20 mouse cellular contexts compared by ENCODE assay signal in genomic region chr5:119838441-119838840, GRCm38 (mm10). TPM values are rescaled to one million over a fixed set of nuclear protein-coding genes. Genes with fewer than 3 reads are reported as not detected.
DNase-seq lines count a peak whose midpoint lies in the region; ATAC-seq lines count a peak whose summit lies in the region.
"Had no signal": no experiment of that assay in that cellular context is flagged by ENCODE, and none has a peak within 500 bp of the region (broad histone marks: within the 10 kb centered on the region; RNA-seq: fewer than 3 reads in every experiment).

No protein-coding gene starts in this region.

- 22% methylated on average over 7 of the region's 7 CpGs for WGBS in heart, embryonic 12.5 days
- WGBS in lung, embryonic 16.5 days: 9% methylated on average over 7 of the region's 7 CpGs
- 0% methylated on average over 7 of the region's 7 CpGs for WGBS in embryonic facial prominence, embryonic 11.5 days
- WGBS in limb, embryonic 11.5 days: 3% methylated on average over 7 of the region's 7 CpGs

- H3K4me3 ChIP-seq in heart, embryonic 12.5 days: peak overlapping the region; percentile 67
- H3K4me3 ChIP-seq in lung, embryonic 16.5 days (ENCODE audit: low read length): peak overlapping the region; percentile 66
- H3K4me3 ChIP-seq in embryonic facial prominence, embryonic 11.5 days (ENCODE audit: low read depth, low read length): no peak overlapping the region
- H3K4me3 ChIP-seq in limb, embryonic 11.5 days (ENCODE audit: low read depth, low read length): peak overlapping the region; percentile 63
- H3K4me3 ChIP-seq: erythroblast, embryonic 14.5 days; hindbrain, embryonic 12.5 days; layer of hippocampus, adult 2 months; liver, embryonic 12.5 days had no signal

- H3K4me2 ChIP-seq in heart, embryonic 12.5 days: peak overlapping the region; percentile 77
- H3K4me2 ChIP-seq in lung, embryonic 16.5 days (ENCODE audit: low read depth, low read length): peak overlapping the region; percentile 61
- no peak overlapping the region for H3K4me2 ChIP-seq in embryonic facial prominence, embryonic 11.5 days (ENCODE audit: low read depth, low read length)
- H3K4me2 ChIP-seq in limb, embryonic 11.5 days (ENCODE audit: low read depth, severe bottlenecking): peak overlapping the region; percentile 60
- H3K4me2 ChIP-seq: hindbrain, embryonic 12.5 days; liver, embryonic 12.5 days had no signal

- H3K36me3 ChIP-seq in heart, embryonic 12.5 days: peaks cover 17% of the 10 kb centered on the region; the same call in 1 of the 2 replicates
- no peaks in the 10 kb centered on the region; the same call in 1 of the 2 replicates for H3K36me3 ChIP-seq in lung, embryonic 16.5 days (ENCODE audit: control insufficient read depth, insufficient read depth, low read length)
- no peaks in the 10 kb centered on the region for H3K36me3 ChIP-seq in embryonic facial prominence, embryonic 11.5 days (replicated peaks; ENCODE audit: control insufficient read depth, insufficient read depth, low read depth, low read length)
- H3K36me3 ChIP-seq in limb, embryonic 11.5 days (ENCODE audit: control insufficient read depth, insufficient read depth, low read length): 0 out of 2 replicates have a peak, but pooled peaks cover 2% of the 10 kb centered on the region
- H3K36me3 ChIP-seq: G1E; hindbrain, embryonic 12.5 days; liver, embryonic 12.5 days had no signal

- peak overlapping the region; percentile 84 for H3K9ac ChIP-seq in heart, embryonic 12.5 days
- peak overlapping the region; percentile 79 for H3K9ac ChIP-seq in lung, embryonic 16.5 days (ENCODE audit: low read length)
- no peak overlapping the region for H3K9ac ChIP-seq in embryonic facial prominence, embryonic 11.5 days (replicated peaks; ENCODE audit: low read length)
- H3K9ac ChIP-seq in limb, embryonic 11.5 days (ENCODE audit: low read length): peak overlapping the region; percentile 86
- H3K9ac ChIP-seq: forebrain, postnatal 0 days; hindbrain, embryonic 12.5 days; liver, embryonic 12.5 days had no signal

- no peak for ATAC-seq in heart, embryonic 12.5 days (ENCODE audit: insufficient number of reproducible peaks, low FRiP score)
- no peak for ATAC-seq in lung, embryonic 16.5 days (ENCODE audit: low read depth)
- no peak for ATAC-seq in embryonic facial prominence, embryonic 11.5 days (replicated peaks; ENCODE audit: insufficient number of reproducible peaks, low FRiP score, low TSS enrichment, low read depth)
- no peak for ATAC-seq in limb, embryonic 11.5 days (ENCODE audit: insufficient number of reproducible peaks, low FRiP score, low TSS enrichment, low read depth)
- ATAC-seq: forebrain, postnatal 0 days; intestine, embryonic 16.5 days; liver, embryonic 12.5 days had no signal

- peaks cover 55% of the 10 kb centered on the region for H3K4me1 ChIP-seq in heart, embryonic 12.5 days (replicated peaks)
- peaks cover 4% of the 10 kb centered on the region; the same call in 1 of the 2 replicates for H3K4me1 ChIP-seq in lung, embryonic 16.5 days (replicated peaks; ENCODE audit: control insufficient read depth, insufficient read depth, low read length)
- H3K4me1 ChIP-seq in embryonic facial prominence, embryonic 11.5 days (ENCODE audit: control insufficient read depth, insufficient read depth, low read length): no peaks in the 10 kb centered on the region
- peaks cover 4% of the 10 kb centered on the region; the same call in 1 of the 2 replicates for H3K4me1 ChIP-seq in limb, embryonic 11.5 days (ENCODE audit: control insufficient read depth, insufficient read depth, low read length)

- H3K9me3 ChIP-seq in heart, embryonic 12.5 days (replicated peaks): no peaks in the 10 kb centered on the region
- no peaks in the 10 kb centered on the region for H3K9me3 ChIP-seq in lung, embryonic 16.5 days (ENCODE audit: control insufficient read depth, low read length)
- H3K9me3 ChIP-seq in embryonic facial prominence, embryonic 11.5 days (replicated peaks; ENCODE audit: control insufficient read depth, low read length): no peaks in the 10 kb centered on the region
- no peaks in the 10 kb centered on the region for H3K9me3 ChIP-seq in limb, embryonic 11.5 days (ENCODE audit: control insufficient read depth, low read length)
- H3K9me3 ChIP-seq: hindbrain, embryonic 12.5 days; liver, embryonic 12.5 days had no signal

- H3K27ac ChIP-seq in heart, embryonic 12.5 days (ENCODE audit: poor library complexity, severe bottlenecking): peak overlapping the region; percentile 83
- peak overlapping the region; percentile 80 for H3K27ac ChIP-seq in lung, embryonic 16.5 days (ENCODE audit: low read length)
- no peak overlapping the region for H3K27ac ChIP-seq in embryonic facial prominence, embryonic 11.5 days (replicated peaks; ENCODE audit: low read depth, low read length)
- peak overlapping the region; percentile 89 for H3K27ac ChIP-seq in limb, embryonic 11.5 days (replicated peaks; ENCODE audit: low read depth, low read length)
- H3K27ac ChIP-seq: hindbrain, embryonic 12.5 days; layer of hippocampus, adult 2 months; liver, embryonic 12.5 days had no signal

- DNase-seq in heart, postnatal 4 days: no peak
- DNase-seq in lung, postnatal 36 days: no peak
- DNase-seq in embryonic facial prominence, embryonic 11.5 days (ENCODE audit: low spot score): peak; percentile 15
- DNase-seq in limb, embryonic 11.5 days (ENCODE audit: low spot score): peak; percentile 56
- no peak for DNase-seq in thymus, adult 18-20 months
- DNase-seq: cerebellum, adult 2 months had no signal

- peaks cover 17% of the 10 kb centered on the region; the same call in 1 of the 2 replicates for H3K27me3 ChIP-seq in heart, embryonic 12.5 days (replicated peaks)
- H3K27me3 ChIP-seq in lung, embryonic 16.5 days (ENCODE audit: control insufficient read depth, insufficient read depth, low read depth, low read length): peaks cover 61% of the 10 kb centered on the region
- H3K27me3 ChIP-seq in embryonic facial prominence, embryonic 11.5 days (ENCODE audit: control insufficient read depth, insufficient read depth, low read length): peaks cover 86% of the 10 kb centered on the region
- H3K27me3 ChIP-seq in limb, embryonic 11.5 days (ENCODE audit: control insufficient read depth, insufficient read depth, low read length): peaks cover 77% of the 10 kb centered on the region

RNA-seq across cellular contexts. Expression of gene Tbx5, which starts 6.0 kb away (rescaled TPM):
- 42.6 and 45.6 TPM in 2 replicates for polyA plus RNA-seq in heart, embryonic 12.5 days (2016; fragmentation: Nextera tagmentation; extraction: Ambion mirVana)
- 10 to 100 TPM; 36.3 to 36.6 TPM for total RNA-seq in heart, postnatal 4 days (2021)
- polyA plus RNA-seq in lung, embryonic 16.5 days (2015; fragmentation: Nextera tagmentation; extraction: Ambion mirVana): 53.0 and 58.7 TPM in 2 replicates
- 0.55 and 0.71 TPM in 2 replicates for polyA plus RNA-seq in embryonic facial prominence, embryonic 11.5 days (2014; fragmentation: Nextera tagmentation; extraction: Ambion mirVana)
- polyA plus RNA-seq in limb, embryonic 11.5 days (2014; fragmentation: Nextera tagmentation; extraction: Ambion mirVana): 34.3 and 40.5 TPM in 2 replicates
- total RNA-seq: common myeloid progenitor, adult 5-6 weeks; layer of hippocampus, adult 2 months; left cerebral cortex, adult 18-20 months; megakaryocyte progenitor cell, adult 5-6 weeks; neutrophil, adult 5-6 weeks had no signal
- polyA plus RNA-seq: cerebellum, adult 2 months; erythroblast, embryonic 14.5 days; forebrain, postnatal 0 days; G1E; intestine, embryonic 16.5 days; small intestine, adult 2 months had no signal

Comparison
In these comparisons a context has a peak if more than half of its experiments do, and no peak if none do; other contexts are left out.
1. DNase-seq: peak in embryonic facial prominence, embryonic 11.5 days (single experiment) and limb, embryonic 11.5 days (single experiment); none in heart, postnatal 4 days (single experiment), lung, postnatal 36 days (single experiment) and thymus, adult 18-20 months (0 of 2).
2. RNA of gene Tbx5, which starts 6.0 kb away (polyA plus RNA-seq): 53.0 to 58.7 TPM in lung, embryonic 16.5 days, 42.6 to 45.6 TPM in heart, embryonic 12.5 days and 34.3 to 40.5 TPM in limb, embryonic 11.5 days; 0.55 to 0.71 TPM in embryonic facial prominence, embryonic 11.5 days; every median in the first group is over 10 times any median in the second.